Mouse (Mus musculus) heart, adult 8-10 months (tissue): ENCODE results near the gene Ankrd11. TPM values are rescaled to one million over a fixed set of nuclear protein-coding genes. Genes with fewer than 3 reads are reported as not detected.

Experiments
- DNase-seq: peaks from one replicate; pipeline ENCODE4 v3.0.0; 2022; ENCODE audit warnings: low spot score
- total RNA-seq, 4 experiments: library from RNA; stranded (reverse); gene quantifications; 2 replicates each; pipeline ENCODE4 v1.2.4; 2022

Gene Ankrd11
- total RNA-seq, 4 experiments from 2014 or later, result 71.5 to 75.9 (median 75.2) TPM

DNA sequence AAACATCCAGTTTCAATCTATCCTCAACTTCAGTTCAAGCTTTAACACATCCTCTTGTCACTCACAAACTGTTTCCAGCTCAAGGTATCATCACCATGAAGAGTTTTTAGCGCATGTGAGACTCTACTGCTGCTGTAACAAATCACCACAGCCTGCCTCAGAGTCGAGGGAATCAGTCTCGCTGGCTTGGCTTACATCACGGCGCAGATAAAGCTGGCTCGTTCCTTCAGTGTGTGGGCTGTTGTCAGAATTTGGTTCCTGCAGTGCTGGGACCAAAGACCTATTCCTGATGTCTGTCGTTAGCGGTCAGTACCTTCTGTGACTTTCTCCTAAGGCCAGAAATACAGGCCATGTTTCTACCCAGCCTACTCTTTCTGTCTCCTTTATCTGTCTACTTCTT lies 144.9 kb downstream of the Ankrd11 start:
- no peak for DNase-seq

DNA sequence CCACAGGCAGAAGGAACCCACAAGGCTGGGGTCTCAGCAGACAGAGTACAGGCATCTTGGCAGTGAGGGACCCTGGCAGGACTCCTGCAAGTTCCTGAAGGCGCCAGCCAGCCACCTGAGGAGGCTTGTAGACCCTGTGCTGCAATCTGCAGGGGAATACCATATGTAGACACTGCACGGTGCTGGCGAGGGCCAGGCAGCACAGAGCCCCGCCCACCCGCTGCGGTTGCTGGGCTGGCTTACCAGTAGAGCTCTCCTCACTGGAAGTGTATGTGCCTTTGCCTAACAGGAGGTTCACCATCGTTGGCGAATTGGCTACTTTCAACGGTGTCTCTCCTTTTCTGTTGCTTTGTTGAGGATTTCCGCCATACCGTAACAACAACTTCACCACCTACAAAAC lies 145.8 kb downstream of the Ankrd11 start:
- DNase-seq, result no peak

GRCm38 (mm10) chr8:122893451-122893850 lies 148.6 kb downstream of the Ankrd11 start:
- no peak for DNase-seq

DNA sequence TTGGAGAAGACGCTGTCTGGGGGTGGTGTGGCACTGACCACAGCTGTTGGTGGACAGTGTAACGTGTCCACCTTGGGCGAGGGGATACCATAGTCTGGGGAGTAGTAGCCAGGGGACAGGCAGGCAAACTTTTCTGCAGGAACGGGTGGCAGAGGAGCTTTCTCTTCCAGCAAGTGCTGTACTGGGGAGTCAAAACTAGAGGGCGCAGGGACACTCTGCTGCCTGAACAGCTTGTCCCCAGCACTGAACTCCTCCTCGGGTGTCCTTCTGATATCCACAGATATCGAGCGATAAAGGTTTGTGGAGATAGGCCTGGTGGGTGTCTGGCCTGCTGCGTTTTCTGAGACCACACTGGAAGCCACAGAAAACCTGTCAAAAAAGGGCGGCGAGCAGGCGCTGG lies 150.6 kb downstream of the Ankrd11 start:
- DNase-seq, result no peak

DNA sequence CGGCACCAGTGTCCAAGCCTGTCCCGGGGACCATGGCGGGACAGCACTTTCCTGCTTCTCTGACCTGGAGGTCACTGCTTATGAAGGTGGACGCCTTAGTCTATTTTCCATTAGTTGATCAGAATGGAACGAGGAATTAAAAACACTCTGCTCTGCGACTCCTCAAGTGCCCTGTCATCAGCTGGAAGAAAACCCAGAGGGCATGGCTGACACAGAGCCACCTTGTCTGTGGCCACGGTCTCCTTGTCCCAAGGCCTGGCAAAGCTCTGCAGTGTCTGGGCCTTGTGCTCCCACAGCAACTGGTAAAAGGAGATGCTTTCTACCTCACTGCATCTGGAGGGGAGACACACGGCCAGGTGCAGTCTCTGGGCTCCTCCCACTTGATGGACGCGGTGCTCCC lies 158.4 kb downstream of the Ankrd11 start:
- DNase-seq, result no peak

- DNase-seq, result no peak
Observed at GRCm38 (mm10) chr8:122880302-122880701, 161.8 kb downstream of the Ankrd11 start.

DNA sequence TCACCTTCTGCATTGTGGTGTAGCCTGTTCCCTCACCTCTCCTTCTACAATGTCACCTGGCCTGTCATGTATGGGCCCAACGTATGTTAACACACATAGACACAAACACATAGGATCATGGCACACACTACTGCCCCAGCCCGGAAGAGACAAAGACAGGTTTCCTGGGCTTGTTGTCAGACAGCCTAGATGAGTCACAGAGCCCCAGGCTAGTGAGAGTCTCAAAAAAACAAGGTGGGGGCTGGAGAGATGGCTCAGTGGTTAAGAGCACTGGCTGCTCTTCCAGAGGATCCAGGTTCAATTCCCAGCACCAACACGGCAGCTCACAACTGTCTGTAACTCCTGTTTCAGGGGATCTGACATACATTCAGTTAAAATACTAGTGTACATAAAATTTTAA lies 163.8 kb downstream of the Ankrd11 start:
- no peak for DNase-seq

GRCm38 (mm10) chr8:122875186-122875585 lies 166.9 kb downstream of the Ankrd11 start:
- no peak for DNase-seq

- DNase-seq, result no peak
Observed at GRCm38 (mm10) chr8:122873171-122873570, 168.9 kb downstream of the Ankrd11 start.

DNA sequence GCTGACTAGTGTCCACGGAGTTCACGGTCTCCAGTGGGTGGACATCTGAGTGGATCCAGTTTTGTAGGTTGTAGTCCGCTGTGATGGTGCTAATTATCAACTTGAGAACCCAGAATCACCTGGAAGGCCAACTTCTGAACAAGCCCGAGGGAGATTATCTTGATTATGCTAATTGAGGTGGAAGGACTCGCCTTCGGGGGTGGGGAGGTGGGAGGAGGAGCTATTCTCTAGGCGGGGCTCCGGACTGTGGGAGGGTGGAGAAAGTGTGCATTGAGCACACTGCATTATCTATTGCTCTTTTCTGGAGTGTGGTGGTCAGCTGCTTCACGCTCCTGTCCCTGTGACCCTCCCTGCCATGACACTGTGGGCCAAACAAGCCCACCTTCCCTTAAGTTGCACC lies 170.4 kb downstream of the Ankrd11 start:
- DNase-seq, result no peak

GRCm38 (mm10) chr8:122870377-122870863 lies 171.7 kb downstream of the Ankrd11 start:
- no peak for DNase-seq

DNA sequence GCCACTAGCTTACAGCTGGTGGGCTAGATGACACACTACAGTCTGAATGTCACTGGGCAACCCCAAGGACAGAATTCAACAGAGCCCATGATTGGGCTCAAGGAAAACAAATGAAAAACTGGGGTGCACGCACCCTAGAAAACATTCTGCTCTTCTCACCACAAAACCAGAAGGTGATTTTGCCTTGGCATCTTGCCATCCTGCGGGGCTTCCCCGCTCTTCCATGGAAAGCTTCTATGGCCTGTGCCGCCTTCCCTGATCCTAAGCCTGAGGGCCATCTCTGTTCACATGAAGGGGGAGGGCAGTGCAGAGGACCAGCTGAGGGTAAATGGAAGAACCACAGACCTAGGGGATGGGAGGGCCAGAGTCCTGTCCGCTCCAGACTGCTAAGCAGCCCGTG lies 174.1 kb downstream of the Ankrd11 start:
- DNase-seq, result no peak

DNA sequence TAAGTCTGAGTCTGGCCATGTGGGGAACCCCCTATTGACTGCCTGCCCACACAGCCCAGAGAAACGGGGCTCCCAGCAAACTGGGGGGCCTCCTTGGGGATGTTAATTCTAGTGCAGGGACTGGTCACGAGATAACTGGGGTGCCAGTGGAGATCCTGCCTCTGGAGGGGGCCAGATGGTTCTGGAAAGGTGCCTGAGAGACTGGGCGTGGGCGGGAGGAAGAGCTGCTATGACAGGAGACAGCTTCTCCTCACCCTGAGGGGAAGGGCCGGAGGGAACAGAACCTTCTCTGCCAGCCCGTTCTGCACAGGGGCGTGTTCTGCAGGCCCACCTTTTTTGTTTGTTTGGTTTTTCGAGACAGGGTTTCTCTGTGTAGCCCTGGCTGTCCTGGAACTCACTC lies 175.8 kb downstream of the Ankrd11 start:
- no peak for DNase-seq

GRCm38 (mm10) chr8:122865441-122865840 lies 176.6 kb downstream of the Ankrd11 start:
- DNase-seq, result no peak

DNA sequence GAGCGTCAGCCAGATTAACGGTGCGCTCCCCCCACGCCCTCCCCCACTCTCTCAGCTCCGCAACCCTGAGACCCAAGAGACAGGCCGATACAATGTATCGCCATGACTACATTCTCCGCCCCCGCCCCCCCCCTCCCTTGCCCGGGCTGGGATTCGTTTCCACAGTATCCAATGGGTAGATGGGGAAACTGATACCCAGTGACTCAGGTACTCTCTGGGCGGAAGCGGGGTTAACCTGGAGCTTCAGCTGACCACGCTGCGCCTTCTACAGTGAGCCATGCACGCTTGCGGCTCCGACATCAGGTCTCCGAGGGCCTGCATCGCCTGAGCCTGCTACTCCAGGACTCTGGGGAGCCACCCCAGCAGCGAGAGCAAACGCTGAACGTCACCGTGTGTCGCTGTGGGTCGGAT lies 177.4 kb downstream of the Ankrd11 start:
- DNase-seq, result no peak

- no peak for DNase-seq
Observed at GRCm38 (mm10) chr8:122859843-122860242, 182.2 kb downstream of the Ankrd11 start.

GRCm38 (mm10) chr8:122856288-122856687 lies 185.8 kb downstream of the Ankrd11 start:
- DNase-seq, result no peak

DNA sequence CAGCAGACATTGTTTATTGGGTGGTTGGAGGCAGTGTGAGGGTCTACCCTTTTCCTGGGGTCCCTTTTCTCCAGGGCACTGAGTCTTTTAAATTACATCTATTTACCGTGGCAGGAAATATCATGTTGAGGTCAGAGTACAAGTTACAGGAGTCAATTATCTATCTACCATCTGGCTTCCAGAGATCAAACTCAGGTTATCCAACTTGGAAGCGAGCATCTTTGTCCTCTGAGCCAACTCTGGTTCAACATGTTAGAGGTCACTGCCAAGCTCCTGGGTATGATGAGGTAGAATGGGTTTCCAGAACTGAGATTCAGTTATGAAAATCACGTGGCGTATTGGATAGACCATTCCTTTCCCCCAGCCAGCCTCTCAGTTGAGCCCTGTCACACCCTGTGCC lies 187.0 kb downstream of the Ankrd11 start:
- no peak for DNase-seq

GRCm38 (mm10) chr8:122854388-122854787 lies 187.7 kb downstream of the Ankrd11 start:
- DNase-seq, result no peak

GRCm38 (mm10) chr8:122853340-122853771 lies 188.7 kb downstream of the Ankrd11 start:
- no peak for DNase-seq

- DNase-seq, result no peak
Observed at GRCm38 (mm10) chr8:122852546-122852905, 189.6 kb downstream of the Ankrd11 start.

- DNase-seq, result no peak
Observed at GRCm38 (mm10) chr8:122851692-122852545, 190.2 kb downstream of the Ankrd11 start.

GRCm38 (mm10) chr8:122850641-122851240 lies 191.3 kb downstream of the Ankrd11 start:
- DNase-seq, result no peak
